Mouse (Mus musculus) liver, postnatal 0 days (tissue): ENCODE data around the gene Tesmin. TPM values are rescaled to one million over a fixed set of nuclear protein-coding genes. Genes with fewer than 3 reads are reported as not detected.

Experiments
- ATAC-seq: fragments of 200-750 bp; cut with Nextera tagmentation; 2 replicates; pipeline ENCODE4 v1.8.0; 2017; ENCODE audit warnings: mild to moderate bottlenecking, moderate library complexity
- DNase-seq: peaks from one replicate; pipeline ENCODE4 v3.0.0-alpha.2; 2016
- H3K27ac ChIP-seq: fragments of 300-500 bp; sonication (generic); 2 replicates; pipeline ENCODE4 v1.5.1; 2014; ENCODE audit warnings: antibody characterized with exemption, moderate library complexity, mild to moderate bottlenecking, low read depth
- H3K27me3 ChIP-seq: fragments of 300-500 bp; sonication (generic); 2 replicates; pipeline ENCODE4 v1.6.1; 2014; ENCODE audit warnings: low read length, control low read depth, mixed read lengths; ENCODE audit not compliant: insufficient read depth
- H3K36me3 ChIP-seq: fragments of 300-500 bp; sonication (generic); replicated peaks from 2 replicates; pipeline ENCODE4 v1.6.1; 2014; ENCODE audit warnings: mild to moderate bottlenecking, control low read depth, low read length, moderate library complexity, mixed read lengths; ENCODE audit not compliant: insufficient read depth
- H3K4me1 ChIP-seq: fragments of 300-500 bp; sonication (generic); 2 replicates; pipeline ENCODE4 v1.6.1; 2014; ENCODE audit warnings: antibody characterized with exemption, mild to moderate bottlenecking, control low read depth; ENCODE audit not compliant: insufficient read depth
- H3K4me2 ChIP-seq: fragments of 300-500 bp; sonication (generic); 2 replicates; pipeline ENCODE4 v1.6.1; 2014; ENCODE audit warnings: low read depth, mild to moderate bottlenecking, low read length, moderate library complexity, mixed read lengths
- H3K4me3 ChIP-seq: fragments of 300-500 bp; sonication (generic); 2 replicates; pipeline ENCODE4 v1.5.1; 2014; ENCODE audit warnings: low read depth, low read length
- H3K9ac ChIP-seq: fragments of 300-500 bp; sonication (generic); replicated peaks from 2 replicates; pipeline ENCODE4 v1.6.1; 2014; ENCODE audit warnings: mild to moderate bottlenecking, moderate library complexity
- H3K9me3 ChIP-seq: fragments of 300-500 bp; sonication (generic); 2 replicates; pipeline ENCODE4 v1.6.1; 2016; ENCODE audit warnings: mild to moderate bottlenecking, control low read depth, low read length, mixed read lengths
- CTCF ChIP-seq: sonication (generic); IDR thresholded peaks from 2 replicates; pipeline ENCODE4 v1.5.1; 2016; ENCODE audit warnings: antibody characterized with exemption, low read depth
- EP300 ChIP-seq: IDR thresholded peaks from 2 replicates; pipeline ENCODE4 v1.6.1; 2016; ENCODE audit warnings: antibody characterized with exemption, low read depth, mild to moderate bottlenecking
- WGBS: fragments of 180-500 bp; shearing (Covaris S2); extraction: QIAGEN DNeasy Blood & Tissue Kit; methylation state at CpG from one replicate; pipeline ENCODE4 v1.1.7; 2014; ENCODE audit not compliant: insufficient replicate concordance; 5-methylcytosine and 5-hydroxymethylcytosine counted together
- polyA plus RNA-seq: library from polyadenylated mRNA; unstranded; fragments of >200 nt; fragmentation: Nextera tagmentation; extraction: Ambion mirVana; gene quantifications from 2 replicates; pipeline ENCODE4 v1.2.1, GENCODE M21; 2015

Tesmin gene
- polyA plus RNA-seq, 1 experiment from 2014 or later, result 0.80 TPM

- Histone ChIP-seq H3K9ac (no peak overlapping the region), H3K4me1 (no peaks in the 10 kb centered on the region), H3K27me3 (no peaks in the 10 kb centered on the region), H3K9me3 (no peaks in the 10 kb centered on the region), H3K27ac (no peak overlapping the region), H3K4me2 (no peak overlapping the region), H3K4me3 (no peak overlapping the region), H3K36me3 (peaks cover 75% of the 10 kb centered on the region)
- whole genome bisulfite sequencing, result 80% methylated on average over 3 of the region's 3 CpGs
- ATAC-seq (no peak), DNase-seq (no peak)
- TF ChIP-seq CTCF, result peak; percentile 43
- no peak for TF ChIP-seq EP300
Observed at GRCm38 (mm10) chr19:3365089-3365488, 23.6 kb upstream of the Tesmin start.

- ATAC-seq, result no peak
- 83% methylated on average over 3 of the region's 3 CpGs for WGBS
- H3K36me3 ChIP-seq, result peaks cover 78% of the 10 kb centered on the region
Observed at GRCm38 (mm10) chr19:3368276-3368675, 20.4 kb upstream of the Tesmin start.

GRCm38 (mm10) chr19:3373380-3373779 lies 15.3 kb upstream of the Tesmin start:
- Histone ChIP-seq H3K4me2 (no peak overlapping the region), H3K36me3 (peaks cover 72% of the 10 kb centered on the region), H3K9me3 (no peaks in the 10 kb centered on the region), H3K4me1 (peaks cover 5% of the 10 kb centered on the region; the same call in 1 of the 2 replicates), H3K4me3 (no peak overlapping the region), H3K27me3 (no peaks in the 10 kb centered on the region), H3K27ac (no peak overlapping the region), H3K9ac (no peak overlapping the region)
- no peak for ATAC-seq
- 76% methylated on average over 12 of the region's 12 CpGs for WGBS
- no peak for TF ChIP-seq CTCF
- no peak for TF ChIP-seq EP300
- DNase-seq, result no peak

More at GRCm38 (mm10) chr19:3368276-3368675, 20.4 kb upstream of the Tesmin start:
- Histone ChIP-seq H3K4me1 (no peaks in the 10 kb centered on the region), H3K9me3 (no peaks in the 10 kb centered on the region), H3K4me3 (no peak overlapping the region), H3K27me3 (no peaks in the 10 kb centered on the region), H3K4me2 (no peak overlapping the region), H3K9ac (no peak overlapping the region), H3K27ac (no peak overlapping the region)
- TF ChIP-seq CTCF, result 0 out of 2 replicates have a peak, but pooled peaks have one; percentile 18
- no peak for TF ChIP-seq EP300
- no peak for DNase-seq

- H3K27ac ChIP-seq, result no peak overlapping the region
- peaks cover 73% of the 10 kb centered on the region for H3K36me3 ChIP-seq
- H3K4me3 ChIP-seq, result no peak overlapping the region
- 63% methylated on average over 2 of the region's 2 CpGs for WGBS
- no peak overlapping the region for H3K9ac ChIP-seq
- H3K27me3 ChIP-seq, result no peaks in the 10 kb centered on the region
- TF ChIP-seq EP300 (no peak), CTCF (peak; percentile 59)
- H3K4me2 ChIP-seq, result no peak overlapping the region
- no peaks in the 10 kb centered on the region for H3K9me3 ChIP-seq
- H3K4me1 ChIP-seq, result peaks cover 5% of the 10 kb centered on the region; the same call in 1 of the 2 replicates
- ATAC-seq (no peak), DNase-seq (peak; percentile 40)
Observed at GRCm38 (mm10) chr19:3374028-3374427, 14.6 kb upstream of the Tesmin start.

GRCm38 (mm10) chr19:3375945-3376495 lies 12.6 kb upstream of the Tesmin start:
- Histone ChIP-seq H3K27ac (no peak overlapping the region), H3K9me3 (no peaks in the 10 kb centered on the region), H3K27me3 (no peaks in the 10 kb centered on the region), H3K4me3 (no peak overlapping the region), H3K4me2 (no peak overlapping the region), H3K4me1 (peaks cover 5% of the 10 kb centered on the region; the same call in 1 of the 2 replicates), H3K36me3 (peaks cover 73% of the 10 kb centered on the region), H3K9ac (no peak overlapping the region)
- DNase-seq (no peak), ATAC-seq (no peak)
- 67% methylated on average over 7 of the region's 7 CpGs for WGBS
- TF ChIP-seq CTCF (no peak), EP300 (no peak)

GRCm38 (mm10) chr19:3376966-3377715 lies 11.5 kb upstream of the Tesmin start:
- peak; percentile 60 for DNase-seq
- peak; percentile 37; the same call in 1 of the 2 replicates for ATAC-seq
- Histone ChIP-seq H3K36me3 (peaks cover 66% of the 10 kb centered on the region), H3K4me3 (no peak overlapping the region), H3K4me1 (peaks cover 5% of the 10 kb centered on the region; the same call in 1 of the 2 replicates), H3K4me2 (peak overlapping the region; percentile 29; the same call in 1 of the 2 replicates), H3K9me3 (no peaks in the 10 kb centered on the region), H3K27me3 (no peaks in the 10 kb centered on the region), H3K9ac (no peak overlapping the region), H3K27ac (peak overlapping the region; percentile 67)
- WGBS, result 28% methylated on average over 4 of the region's 4 CpGs
- no peak for TF ChIP-seq CTCF
- TF ChIP-seq EP300, result no peak
